Mouse (Mus musculus) lung, postnatal 0 days (tissue): ENCODE data around the gene Usp47.

Experiments used
- CTCF ChIP-seq: IDR thresholded peaks from 2 replicates; pipeline ENCODE4 v1.5.1; 2016; ENCODE audit warnings: antibody characterized with exemption, mild to moderate bottlenecking
- EP300 ChIP-seq: IDR thresholded peaks from 2 replicates; pipeline ENCODE4 v1.6.1; 2016; ENCODE audit warnings: antibody characterized with exemption, mild to moderate bottlenecking, control low read depth

GRCm38 (mm10) chr7:112142616-112143015 is 119.3 kb downstream of the Usp47 start:
- TF ChIP-seq CTCF, result no peak
- TF ChIP-seq EP300, result no peak
